Mouse (Mus musculus): ENCODE data around the gene Msi2. TPM values are rescaled to one million over a fixed set of nuclear protein-coding genes. Genes with fewer than 3 reads are reported as not detected.
A peak's percentile ranks its signal among the peaks of the same experiment; 100 is the strongest.

Gene Msi2
- polyA plus RNA-seq, 1 experiment from 2014 or later, result 17.9 TPM

DNA sequence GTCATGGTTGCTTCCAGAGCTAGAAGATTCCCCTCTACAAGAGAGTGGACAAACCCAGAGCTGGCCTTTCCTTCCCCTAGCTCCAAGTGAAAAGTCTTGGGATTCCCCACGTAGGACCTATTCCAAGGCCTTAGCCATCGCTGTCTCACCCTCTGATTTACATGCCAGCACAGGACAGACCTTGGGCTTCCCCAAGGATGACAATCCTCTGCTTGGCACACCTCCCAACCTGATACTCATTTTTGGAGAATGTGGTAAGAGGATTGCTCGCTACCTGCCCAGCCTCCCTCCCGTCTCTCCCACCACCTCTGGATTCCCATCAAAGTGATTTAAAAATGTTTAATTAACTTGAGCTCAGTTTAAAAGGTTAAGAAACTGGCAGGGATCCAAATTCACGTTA lies 372.2 kb downstream of the Msi2 start:
- WGBS, result 81% methylated on average over 5 of the region's 5 CpGs

DNA sequence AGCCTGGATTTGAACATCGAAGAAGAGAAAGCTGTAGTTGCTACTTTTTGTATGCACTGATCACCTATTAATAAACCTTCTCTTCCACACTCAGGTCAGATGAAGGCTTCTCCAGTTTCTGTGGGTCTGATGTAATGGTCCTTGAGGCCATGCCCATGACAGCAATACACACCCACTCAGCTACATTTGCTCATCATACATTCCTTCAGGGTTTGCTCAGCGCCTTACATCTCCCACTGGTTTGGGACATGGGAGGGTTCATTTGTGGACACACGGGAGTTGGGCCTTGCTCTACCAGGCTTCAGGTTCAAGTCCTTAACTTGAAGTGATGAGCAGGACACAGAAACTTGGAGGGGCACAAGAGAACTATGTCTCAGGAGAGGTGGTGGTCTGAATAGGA lies 380.4 kb downstream of the Msi2 start:
- Histone ChIP-seq H3K27me3 (ENCODE audit: control insufficient read depth, insufficient read depth, low read length) (no peaks in the 10 kb centered on the region), H3K4me1 (ENCODE audit: control insufficient read depth, insufficient read depth, low read length) (peaks cover 6% of the 10 kb centered on the region; the same call in 1 of the 2 replicates), H3K9ac (replicated peaks; ENCODE audit: low read depth, low read length) (no peak overlapping the region), H3K4me3 (ENCODE audit: low read depth, low read length) (no peak overlapping the region), H3K4me2 (replicated peaks; ENCODE audit: low read depth, low read length) (no peak overlapping the region), H3K36me3 (ENCODE audit: control insufficient read depth, insufficient read depth, low read length) (no peaks in the 10 kb centered on the region), H3K27ac (ENCODE audit: low read length) (no peak overlapping the region), H3K9me3 (ENCODE audit: control insufficient read depth, low read depth, low read length) (no peaks in the 10 kb centered on the region)
- 95% methylated on average over 3 of the region's 3 CpGs for WGBS
- ATAC-seq (ENCODE audit: insufficient number of reproducible peaks, insufficient read depth, low FRiP score, low read depth), result no peak

More for the DNA sequence above, 372.2 kb downstream of the Msi2 start:
- ATAC-seq (ENCODE audit: insufficient number of reproducible peaks, insufficient read depth, low FRiP score, low read depth), result no peak
- Histone ChIP-seq H3K27ac (ENCODE audit: low read length) (no peak overlapping the region), H3K36me3 (ENCODE audit: control insufficient read depth, insufficient read depth, low read length) (no peaks in the 10 kb centered on the region; the same call in 1 of the 2 replicates), H3K9me3 (ENCODE audit: control insufficient read depth, low read depth, low read length) (no peaks in the 10 kb centered on the region), H3K4me1 (ENCODE audit: control insufficient read depth, insufficient read depth, low read length) (no peaks in the 10 kb centered on the region), H3K9ac (replicated peaks; ENCODE audit: low read depth, low read length) (no peak overlapping the region), H3K4me2 (replicated peaks; ENCODE audit: low read depth, low read length) (no peak overlapping the region), H3K4me3 (ENCODE audit: low read depth, low read length) (no peak overlapping the region), H3K27me3 (ENCODE audit: control insufficient read depth, insufficient read depth, low read length) (no peaks in the 10 kb centered on the region)

DNA sequence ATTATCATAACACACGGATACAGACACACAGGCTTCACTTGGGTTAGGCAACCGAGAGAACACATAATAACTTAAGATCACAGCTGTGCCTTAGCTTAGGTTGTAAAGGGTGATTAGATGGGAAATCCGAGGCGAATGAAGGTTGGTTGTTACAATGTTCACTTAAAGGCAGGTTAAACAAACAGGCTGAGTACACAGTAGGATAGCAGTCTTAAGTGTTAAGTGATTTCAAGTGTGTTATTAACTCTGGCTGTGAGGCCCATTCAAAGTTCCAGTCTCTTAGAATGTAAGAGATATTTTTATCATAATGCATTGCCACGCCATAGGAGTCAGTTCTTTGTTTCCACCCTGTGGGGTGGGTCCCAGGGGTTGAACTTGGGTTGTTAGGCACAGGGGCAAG lies 383.4 kb downstream of the Msi2 start:
- Histone ChIP-seq H3K9ac (replicated peaks; ENCODE audit: low read depth, low read length) (no peak overlapping the region), H3K27me3 (ENCODE audit: control insufficient read depth, insufficient read depth, low read length) (no peaks in the 10 kb centered on the region), H3K4me1 (ENCODE audit: control insufficient read depth, insufficient read depth, low read length) (peaks cover 16% of the 10 kb centered on the region; the same call in 1 of the 2 replicates), H3K9me3 (ENCODE audit: control insufficient read depth, low read depth, low read length) (no peaks in the 10 kb centered on the region), H3K4me2 (replicated peaks; ENCODE audit: low read depth, low read length) (no peak overlapping the region), H3K4me3 (ENCODE audit: low read depth, low read length) (no peak overlapping the region), H3K36me3 (ENCODE audit: control insufficient read depth, insufficient read depth, low read length) (no peaks in the 10 kb centered on the region), H3K27ac (ENCODE audit: low read length) (no peak overlapping the region)
- WGBS, result 45% methylated on average over 5 of the region's 5 CpGs
- peak; percentile 54; the same call in 1 of the 2 replicates for ATAC-seq (ENCODE audit: insufficient number of reproducible peaks, insufficient read depth, low FRiP score, low read depth)

DNA sequence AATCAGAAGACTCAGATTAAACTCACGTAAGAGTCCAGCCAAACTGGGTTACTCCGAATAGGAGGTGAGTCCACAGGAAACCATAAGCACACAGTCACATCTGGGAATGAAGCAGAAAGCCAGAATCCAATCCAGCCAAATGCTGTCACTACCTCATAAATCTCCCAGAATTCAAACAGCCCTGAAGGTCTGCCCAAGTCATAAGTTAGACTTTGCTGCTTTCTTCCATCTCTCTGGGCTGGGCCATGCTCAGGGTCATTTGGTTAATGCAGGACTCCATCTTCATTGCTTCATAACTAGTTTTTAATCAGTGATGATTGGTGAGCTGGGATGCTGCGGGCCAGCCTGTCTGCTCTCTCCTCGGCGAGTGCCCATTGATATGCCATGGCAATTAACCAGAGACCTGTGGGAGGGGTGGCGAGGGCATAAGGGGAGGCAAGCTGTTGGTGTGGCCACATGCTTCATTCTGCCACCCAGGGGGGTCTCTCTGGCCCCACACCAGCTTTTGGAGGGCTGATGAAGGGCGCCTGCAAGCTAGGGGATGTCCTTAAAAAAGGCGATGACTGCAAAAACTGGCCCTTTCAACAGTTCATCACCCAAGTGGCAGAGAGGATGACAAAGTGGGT lies 385.9 kb downstream of the Msi2 start:
- Histone ChIP-seq H3K4me1 (ENCODE audit: control insufficient read depth, insufficient read depth, low read length) (peaks cover 20% of the 10 kb centered on the region; the same call in 1 of the 2 replicates), H3K27me3 (ENCODE audit: control insufficient read depth, insufficient read depth, low read length) (no peaks in the 10 kb centered on the region), H3K9ac (replicated peaks; ENCODE audit: low read depth, low read length) (no peak overlapping the region), H3K36me3 (ENCODE audit: control insufficient read depth, insufficient read depth, low read length) (no peaks in the 10 kb centered on the region), H3K4me3 (ENCODE audit: low read depth, low read length) (no peak overlapping the region), H3K4me2 (replicated peaks; ENCODE audit: low read depth, low read length) (no peak overlapping the region), H3K27ac (ENCODE audit: low read length) (no peak overlapping the region), H3K9me3 (ENCODE audit: control insufficient read depth, low read depth, low read length) (no peaks in the 10 kb centered on the region)
- ATAC-seq (ENCODE audit: insufficient number of reproducible peaks, insufficient read depth, low FRiP score, low read depth), result no peak
- 76% methylated on average over 8 of the region's 8 CpGs for WGBS

DNA sequence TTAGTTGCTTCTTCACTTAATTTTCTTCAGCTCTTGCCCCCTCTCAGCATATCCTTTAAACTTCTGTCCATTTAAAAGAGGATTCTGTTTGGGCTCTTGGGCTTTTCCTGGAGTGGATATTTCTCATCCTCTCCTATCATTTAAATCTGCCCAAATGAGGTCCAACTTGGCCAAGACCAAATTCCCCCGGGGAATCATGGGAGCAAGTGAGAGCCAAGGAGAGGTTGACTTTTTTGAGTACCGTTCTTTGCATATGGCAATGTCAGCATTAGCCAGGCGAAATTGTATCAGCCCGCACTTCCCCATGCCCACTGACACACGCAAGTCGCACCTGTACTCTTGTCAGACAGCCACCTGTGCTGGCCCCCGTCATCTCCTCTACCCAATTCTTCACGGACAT lies 386.6 kb downstream of the Msi2 start:
- Histone ChIP-seq H3K27me3 (ENCODE audit: control insufficient read depth, insufficient read depth, low read length) (no peaks in the 10 kb centered on the region), H3K4me3 (ENCODE audit: low read depth, low read length) (no peak overlapping the region), H3K36me3 (ENCODE audit: control insufficient read depth, insufficient read depth, low read length) (no peaks in the 10 kb centered on the region), H3K27ac (ENCODE audit: low read length) (no peak overlapping the region), H3K4me1 (ENCODE audit: control insufficient read depth, insufficient read depth, low read length) (peaks cover 20% of the 10 kb centered on the region; the same call in 1 of the 2 replicates), H3K4me2 (replicated peaks; ENCODE audit: low read depth, low read length) (no peak overlapping the region), H3K9me3 (ENCODE audit: control insufficient read depth, low read depth, low read length) (no peaks in the 10 kb centered on the region), H3K9ac (replicated peaks; ENCODE audit: low read depth, low read length) (no peak overlapping the region)
- ATAC-seq (ENCODE audit: insufficient number of reproducible peaks, insufficient read depth, low FRiP score, low read depth), result no peak
- WGBS, result 90% methylated on average over 8 of the region's 8 CpGs

DNA sequence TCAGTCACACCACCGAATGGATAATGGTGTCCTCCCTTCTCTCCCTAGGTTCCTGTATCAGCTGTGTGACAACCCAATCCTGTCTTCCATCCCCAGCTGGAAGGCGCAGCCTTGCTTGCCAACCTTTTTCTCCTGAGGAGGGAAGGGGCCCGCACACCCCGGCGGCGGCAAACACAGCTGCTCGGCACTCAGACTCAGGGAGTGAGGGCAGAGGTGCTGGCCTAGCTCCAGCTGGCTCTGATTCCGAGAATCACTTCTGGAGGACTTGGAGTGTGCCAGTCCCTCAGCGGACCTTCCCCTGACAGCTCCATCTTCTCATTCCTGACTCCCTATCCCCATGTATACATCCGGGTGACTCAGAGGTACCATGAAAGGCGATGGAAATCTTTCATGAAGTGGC lies 387.5 kb downstream of the Msi2 start:
- Histone ChIP-seq H3K36me3 (ENCODE audit: control insufficient read depth, insufficient read depth, low read length) (no peaks in the 10 kb centered on the region), H3K27ac (ENCODE audit: low read length) (no peak overlapping the region), H3K4me3 (ENCODE audit: low read depth, low read length) (no peak overlapping the region), H3K9me3 (ENCODE audit: control insufficient read depth, low read depth, low read length) (no peaks in the 10 kb centered on the region), H3K9ac (replicated peaks; ENCODE audit: low read depth, low read length) (no peak overlapping the region), H3K27me3 (ENCODE audit: control insufficient read depth, insufficient read depth, low read length) (no peaks in the 10 kb centered on the region), H3K4me2 (replicated peaks; ENCODE audit: low read depth, low read length) (no peak overlapping the region), H3K4me1 (ENCODE audit: control insufficient read depth, insufficient read depth, low read length) (peaks cover 20% of the 10 kb centered on the region; the same call in 1 of the 2 replicates)
- peak; percentile 50; the same call in 1 of the 2 replicates for ATAC-seq (ENCODE audit: insufficient number of reproducible peaks, insufficient read depth, low FRiP score, low read depth)
- WGBS, result 17% methylated on average over 11 of the region's 11 CpGs

DNA sequence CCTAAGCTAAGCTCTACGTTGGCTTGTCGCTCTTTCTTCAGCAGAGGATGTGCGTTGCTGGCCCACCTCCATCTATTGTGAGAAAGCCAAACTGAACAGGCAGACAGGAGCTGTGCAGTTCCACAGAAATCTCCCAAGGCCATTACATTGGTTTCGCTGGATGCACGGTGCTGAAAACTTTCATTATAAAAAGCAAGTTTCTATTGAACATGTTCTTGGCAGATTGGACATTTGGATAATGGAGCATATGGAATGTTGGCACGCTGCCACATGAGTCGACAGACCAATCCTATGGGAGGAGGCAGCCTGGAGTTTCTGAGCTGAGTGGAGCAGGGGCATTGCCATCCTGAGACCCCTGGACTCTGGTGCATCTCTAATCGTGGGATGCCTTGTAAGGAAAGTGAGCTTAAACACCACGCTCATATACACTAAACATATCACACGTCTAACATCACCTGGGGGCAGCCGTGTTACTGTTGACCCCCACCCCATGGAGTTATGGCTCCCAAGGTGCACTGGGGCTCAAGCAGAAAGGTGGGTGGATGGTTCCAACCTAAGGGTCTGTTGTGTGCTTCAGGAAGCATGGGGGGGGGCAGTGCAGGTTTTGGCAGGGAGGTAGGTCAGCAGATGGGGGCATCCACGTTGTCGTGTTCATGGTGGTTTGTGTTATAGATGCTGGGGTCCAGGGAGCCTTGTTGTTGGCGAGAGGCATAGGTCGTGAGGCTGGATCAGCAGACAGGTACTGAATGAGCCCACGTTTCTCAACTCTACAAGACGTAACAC lies 389.3 kb downstream of the Msi2 start:
- no peak overlapping the region for H3K4me3 ChIP-seq (ENCODE audit: low read depth, low read length)
- H3K36me3 ChIP-seq (ENCODE audit: control insufficient read depth, insufficient read depth, low read length), result no peaks in the 10 kb centered on the region
- H3K9ac ChIP-seq (replicated peaks; ENCODE audit: low read depth, low read length), result no peak overlapping the region
- no peak overlapping the region for H3K4me2 ChIP-seq (replicated peaks; ENCODE audit: low read depth, low read length)
- no peak for ATAC-seq (ENCODE audit: insufficient number of reproducible peaks, insufficient read depth, low FRiP score, low read depth)
- H3K27ac ChIP-seq (ENCODE audit: low read length), result no peak overlapping the region
- no peaks in the 10 kb centered on the region for H3K27me3 ChIP-seq (ENCODE audit: control insufficient read depth, insufficient read depth, low read length)
- 73% methylated on average over 17 of the region's 17 CpGs for WGBS
- H3K4me1 ChIP-seq (ENCODE audit: control insufficient read depth, insufficient read depth, low read length), result peaks cover 13% of the 10 kb centered on the region; the same call in 1 of the 2 replicates
- no peaks in the 10 kb centered on the region for H3K9me3 ChIP-seq (ENCODE audit: control insufficient read depth, low read depth, low read length)

DNA sequence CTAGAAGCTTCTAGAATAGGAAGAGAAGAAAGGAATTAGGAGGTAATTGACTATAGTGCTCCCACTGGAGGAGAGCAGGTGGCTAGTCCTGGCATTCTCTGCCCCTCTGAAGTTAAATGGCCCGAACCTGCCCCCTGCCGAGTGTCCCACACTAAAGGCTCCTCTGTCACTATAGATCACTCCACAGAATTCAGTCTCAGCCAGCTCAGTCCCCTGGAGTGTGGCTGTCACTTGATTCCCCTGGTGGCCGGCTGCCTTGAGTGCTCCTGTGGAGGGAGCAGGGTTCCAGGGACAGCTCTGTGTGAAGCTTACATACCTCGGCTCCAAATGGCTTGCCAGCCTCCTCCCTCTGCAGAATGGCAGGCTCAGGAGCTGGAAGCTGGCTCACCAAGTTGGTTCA lies 391.3 kb downstream of the Msi2 start:
- 23% methylated on average over 4 of the region's 4 CpGs for WGBS

More for the DNA sequence above, 391.3 kb downstream of the Msi2 start:
- Histone ChIP-seq H3K27ac (ENCODE audit: low read length) (no peak overlapping the region), H3K9me3 (ENCODE audit: control insufficient read depth, low read depth, low read length) (no peaks in the 10 kb centered on the region), H3K27me3 (ENCODE audit: control insufficient read depth, insufficient read depth, low read length) (no peaks in the 10 kb centered on the region), H3K9ac (replicated peaks; ENCODE audit: low read depth, low read length) (no peak overlapping the region), H3K36me3 (ENCODE audit: control insufficient read depth, insufficient read depth, low read length) (no peaks in the 10 kb centered on the region), H3K4me3 (ENCODE audit: low read depth, low read length) (no peak overlapping the region), H3K4me1 (ENCODE audit: control insufficient read depth, insufficient read depth, low read length) (peaks cover 13% of the 10 kb centered on the region; the same call in 1 of the 2 replicates), H3K4me2 (replicated peaks; ENCODE audit: low read depth, low read length) (no peak overlapping the region)
- ATAC-seq (ENCODE audit: insufficient number of reproducible peaks, insufficient read depth, low FRiP score, low read depth), result no peak

Data from stomach, embryonic 14.5 days (tissue).